ENCODE assay signal across 8 mouse cellular contexts in genomic region chr6:22026358-22026673, GRCm38 (mm10). TPM values are rescaled to one million over a fixed set of nuclear protein-coding genes. Genes with fewer than 3 reads are reported as not detected.
DNase-seq lines count a peak whose midpoint lies in the region; ATAC-seq lines count a peak whose summit lies in the region.

No protein-coding gene starts in this region.

- peaks cover 16% of the 10 kb centered on the region for H3K4me1 ChIP-seq in kidney, embryonic 15.5 days
- H3K4me1 ChIP-seq in embryonic facial prominence, embryonic 14.5 days (ENCODE audit: control insufficient read depth, insufficient read depth, low read length), result peaks cover 14% of the 10 kb centered on the region; the same call in 1 of the 2 replicates
- H3K4me1 ChIP-seq in intestine, embryonic 14.5 days (replicated peaks; ENCODE audit: control insufficient read depth, insufficient read depth, low read length), result peaks cover 14% of the 10 kb centered on the region
- H3K4me1 ChIP-seq in midbrain, embryonic 15.5 days, result peaks cover 12% of the 10 kb centered on the region

- WGBS in kidney, embryonic 15.5 days, result 12% methylated on average over 4 of the region's 4 CpGs
- 10% methylated on average over 4 of the region's 4 CpGs for WGBS in embryonic facial prominence, embryonic 14.5 days
- 35% methylated on average over 4 of the region's 4 CpGs for WGBS in intestine, embryonic 14.5 days
- WGBS in midbrain, embryonic 15.5 days, result 14% methylated on average over 4 of the region's 4 CpGs

- H3K9ac ChIP-seq in kidney, embryonic 15.5 days, result no peak overlapping the region
- H3K9ac ChIP-seq in embryonic facial prominence, embryonic 14.5 days (ENCODE audit: low read depth, low read length), result peak overlapping the region; percentile 55
- 0 out of 2 replicates have a peak overlapping the region, but pooled peaks have one; percentile 35 for H3K9ac ChIP-seq in intestine, embryonic 14.5 days (ENCODE audit: low read length)
- H3K9ac ChIP-seq in midbrain, embryonic 15.5 days, result no peak overlapping the region

- DNase-seq in kidney, postnatal 25 days, result no peak
- peak; percentile 72 for DNase-seq in embryonic facial prominence, embryonic 14.5 days (ENCODE audit: low spot score)
- no peak for DNase-seq in intestine, embryonic 14.5 days (ENCODE audit: low spot score)
- no peak for DNase-seq in ovary, postnatal 14 days (ENCODE audit: low spot score)
- DNase-seq in thymus, postnatal 0 days (ENCODE audit: low spot score), result no peak
- DNase-seq in spleen, postnatal 36 days (ENCODE audit: low spot score in 2 of 2), result no peak

- no peak for ATAC-seq in kidney, embryonic 15.5 days (replicated peaks; ENCODE audit: low FRiP score)
- peak; percentile 75 for ATAC-seq in embryonic facial prominence, embryonic 14.5 days (ENCODE audit: low read depth)
- no peak for ATAC-seq in intestine, embryonic 14.5 days (replicated peaks; ENCODE audit: low FRiP score, low TSS enrichment, low read depth)
- peak; percentile 33; the same call in 1 of the 2 replicates for ATAC-seq in midbrain, embryonic 15.5 days (replicated peaks)

- peak overlapping the region; percentile 84 for H3K27ac ChIP-seq in kidney, embryonic 15.5 days
- peak overlapping the region; percentile 89 for H3K27ac ChIP-seq in embryonic facial prominence, embryonic 14.5 days (replicated peaks; ENCODE audit: low read depth, low read length)
- peak overlapping the region; percentile 16; the same call in 1 of the 2 replicates for H3K27ac ChIP-seq in intestine, embryonic 14.5 days (ENCODE audit: low read depth)
- H3K27ac ChIP-seq in midbrain, embryonic 15.5 days, result no peak overlapping the region

- H3K4me3 ChIP-seq in kidney, embryonic 15.5 days (replicated peaks), result peak overlapping the region; percentile 26
- peak overlapping the region; percentile 30 for H3K4me3 ChIP-seq in embryonic facial prominence, embryonic 14.5 days (ENCODE audit: low read depth, low read length)
- H3K4me3 ChIP-seq in intestine, embryonic 14.5 days (ENCODE audit: low read depth, low read length), result peak overlapping the region; percentile 8; the same call in 1 of the 2 replicates
- peak overlapping the region; percentile 7; the same call in 1 of the 2 replicates for H3K4me3 ChIP-seq in midbrain, embryonic 15.5 days

- H3K27me3 ChIP-seq in kidney, embryonic 15.5 days, result no peaks in the 10 kb centered on the region
- no peaks in the 10 kb centered on the region for H3K27me3 ChIP-seq in embryonic facial prominence, embryonic 14.5 days (replicated peaks; ENCODE audit: control insufficient read depth, insufficient read depth, low read length)
- no peaks in the 10 kb centered on the region for H3K27me3 ChIP-seq in intestine, embryonic 14.5 days (replicated peaks; ENCODE audit: control insufficient read depth, insufficient read depth, low read length)
- H3K27me3 ChIP-seq in midbrain, embryonic 15.5 days (replicated peaks), result no peaks in the 10 kb centered on the region

- H3K4me2 ChIP-seq in kidney, embryonic 15.5 days, result peak overlapping the region; percentile 56
- H3K4me2 ChIP-seq in embryonic facial prominence, embryonic 14.5 days (ENCODE audit: low read depth, low read length), result peak overlapping the region; percentile 51
- H3K4me2 ChIP-seq in intestine, embryonic 14.5 days (ENCODE audit: low read length), result peak overlapping the region; percentile 51
- peak overlapping the region; percentile 36 for H3K4me2 ChIP-seq in midbrain, embryonic 15.5 days

- peaks cover 4% of the 10 kb centered on the region; the same call in 1 of the 2 replicates for H3K36me3 ChIP-seq in kidney, embryonic 15.5 days
- H3K36me3 ChIP-seq in embryonic facial prominence, embryonic 14.5 days (ENCODE audit: control insufficient read depth, insufficient read depth, low read length), result no peaks in the 10 kb centered on the region
- H3K36me3 ChIP-seq in intestine, embryonic 14.5 days (ENCODE audit: control insufficient read depth, insufficient read depth, low read length), result no peaks in the 10 kb centered on the region
- no peaks in the 10 kb centered on the region for H3K36me3 ChIP-seq in midbrain, embryonic 15.5 days (replicated peaks)

- no peaks in the 10 kb centered on the region for H3K9me3 ChIP-seq in kidney, embryonic 15.5 days (replicated peaks)
- H3K9me3 ChIP-seq in embryonic facial prominence, embryonic 14.5 days (ENCODE audit: control insufficient read depth, low read length), result no peaks in the 10 kb centered on the region
- no peaks in the 10 kb centered on the region for H3K9me3 ChIP-seq in intestine, embryonic 14.5 days (ENCODE audit: control insufficient read depth, low read length)
- H3K9me3 ChIP-seq in midbrain, embryonic 15.5 days, result no peaks in the 10 kb centered on the region

RNA-seq across cellular contexts. Expression of gene Cped1, which starts 40.6 kb away (rescaled TPM):
- 41.8 and 43.9 TPM in 2 replicates for polyA plus RNA-seq in kidney, embryonic 15.5 days (2015; fragmentation: Nextera tagmentation; extraction: Ambion mirVana)
- 25.0 and 29.2 TPM in 2 replicates for polyA plus RNA-seq in embryonic facial prominence, embryonic 14.5 days (2014; fragmentation: Nextera tagmentation; extraction: Ambion mirVana)
- polyA plus RNA-seq in intestine, embryonic 14.5 days (2014; fragmentation: Nextera tagmentation; extraction: Ambion mirVana), result 35.5 and 38.5 TPM in 2 replicates
- polyA plus RNA-seq in midbrain, embryonic 15.5 days (2015; fragmentation: Nextera tagmentation; extraction: Ambion mirVana), result 3.3 and 3.4 TPM in 2 replicates
- polyA plus RNA-seq in thymus, postnatal 0 days (2015; fragmentation: Nextera tagmentation; extraction: Ambion mirVana), result 0.72 and 0.95 TPM in 2 replicates

Comparison
In these comparisons a context has a peak if more than half of its experiments do, and no peak if none do; other contexts are left out.
1. ATAC-seq: peak in embryonic facial prominence, embryonic 14.5 days (single experiment) and midbrain, embryonic 15.5 days (single experiment); none in kidney, embryonic 15.5 days (single experiment) and intestine, embryonic 14.5 days (single experiment).
2. H3K9ac ChIP-seq: peak in embryonic facial prominence, embryonic 14.5 days (single experiment) and intestine, embryonic 14.5 days (single experiment); none in kidney, embryonic 15.5 days (single experiment) and midbrain, embryonic 15.5 days (single experiment).
3. Peak in every context shown above with its lines, with median percentiles within 50 percentile points of each other: H3K4me2 ChIP-seq and H3K4me3 ChIP-seq.